Mouse (Mus musculus) heart, adult 8-10 months (tissue): Measurements from ENCODE around the gene St6galnac4. TPM values are rescaled to one million over a fixed set of nuclear protein-coding genes. Genes with fewer than 3 reads are reported as not detected.

Experiments used
- total RNA-seq, 4 experiments: library from RNA; stranded (reverse); gene quantifications; 2 replicates each; pipeline ENCODE4 v1.2.4; 2022

The St6galnac4 gene
- total RNA-seq, 4 experiments from 2014 or later, result 15.6 to 23.2 (median 20.7) TPM

Other genes with a start within 250 kb of the St6galnac4 start
- gene Ciz1, start 234.8 kb upstream of the St6galnac4 start, total RNA-seq, result 10 to 100 TPM; 25.8 to 34.9 (median 28.0) TPM
- 1 to 10 TPM; 3.5 to 7.5 (median 4.6) TPM for gene Dnm1, start 233.8 kb upstream of the St6galnac4 start, total RNA-seq
- 10 to 100 TPM; 43.8 to 49.1 (median 45.3) TPM for gene 1110008P14Rik, start 205.2 kb upstream of the St6galnac4 start, total RNA-seq
- 1 to 10 TPM; 3.7 to 7.2 (median 6.4) TPM for gene Lcn2, start 198.8 kb upstream of the St6galnac4 start, total RNA-seq
- gene Ptges2, start 191.2 kb upstream of the St6galnac4 start, total RNA-seq, result 10 to 100 TPM; 58.8 to 71.3 (median 63.6) TPM
- gene Naif1, start 136.6 kb upstream of the St6galnac4 start, total RNA-seq, result 1 to 10 TPM; 3.4 to 4.4 (median 3.5) TPM
- 1 to 10 TPM; 6.4 to 7.8 (median 7.0) TPM for gene Slc25a25, start 135.7 kb upstream of the St6galnac4 start, total RNA-seq
- 10 to 100 TPM in 1 of 4 experiments, 1 to 10 TPM in 3; 6.8 to 10.9 (median 8.6) TPM for gene Fam102a, start 51.8 kb upstream of the St6galnac4 start, total RNA-seq
- 10 to 100 TPM; 16.5 to 22.2 (median 18.6) TPM for gene Dpm2, start 16.2 kb upstream of the St6galnac4 start, total RNA-seq
- gene Pip5kl1, start 12.3 kb upstream of the St6galnac4 start, total RNA-seq, result under 1 TPM in 1 of 4 experiments, not detected in 3; 0.34 TPM
- not detected for gene 9430097D07Rik, start 11.4 kb upstream of the St6galnac4 start, total RNA-seq
- 100 to 1,000 TPM; 102 to 131 (median 114) TPM for gene St6galnac6, start 12.6 kb downstream of the St6galnac4 start, total RNA-seq
- 100 to 1,000 TPM; 656 to 809 (median 697) TPM for gene Ak1, start 34.7 kb downstream of the St6galnac4 start, total RNA-seq
- gene Eng, start 59.5 kb downstream of the St6galnac4 start, total RNA-seq, result 100 to 1,000 TPM; 111 to 143 (median 126) TPM
- 1 to 10 TPM; 5.5 to 6.0 (median 5.8) TPM for gene Fpgs, start 117.0 kb downstream of the St6galnac4 start, total RNA-seq
- 10 to 100 TPM; 23.3 to 27.1 (median 25.7) TPM for gene Cdk9, start 126.0 kb downstream of the St6galnac4 start, total RNA-seq
- 10 to 100 TPM; 16.4 to 28.8 (median 21.7) TPM for gene Sh2d3c, start 134.0 kb downstream of the St6galnac4 start, total RNA-seq
- gene 6330409D20Rik, start 153.9 kb downstream of the St6galnac4 start, total RNA-seq, result not detected
- gene Tor2a, start 170.1 kb downstream of the St6galnac4 start, total RNA-seq, result 10 to 100 TPM in 1 of 4 experiments, 1 to 10 TPM in 3; 7.8 to 10.1 (median 8.2) TPM
- under 1 TPM in 1 of 4 experiments, not detected in 3; 0.19 TPM for gene Ttc16, start 188.5 kb downstream of the St6galnac4 start, total RNA-seq
- gene Ptrh1, start 188.7 kb downstream of the St6galnac4 start, total RNA-seq, result 1 to 10 TPM; 2.7 to 4.0 (median 3.2) TPM
- not detected for gene Cfap157, start 197.3 kb downstream of the St6galnac4 start, total RNA-seq